Mouse (Mus musculus): ENCODE measurements at regions not wholly inside any gene's neighbourhood (a gene's known extent, or its start where the extent isn't known, plus 50 kb on each side); places are given as distances from the start of the nearest gene placed in this dataset.

- TF ChIP-seq CTCF (IDR thresholded peaks at IDR 0.05; ENCODE audit: low read depth) = no peak
- TF ChIP-seq EP300 (IDR thresholded peaks at IDR 0.05; ENCODE audit: low read depth) = no peak
Observed at GRCm38 (mm10) chr9:41892841-41893240, 231.3 kb downstream of the Sorl1 start.
